Mouse (Mus musculus): Measurements from ENCODE around the gene En2.

Gene En2

DNA sequence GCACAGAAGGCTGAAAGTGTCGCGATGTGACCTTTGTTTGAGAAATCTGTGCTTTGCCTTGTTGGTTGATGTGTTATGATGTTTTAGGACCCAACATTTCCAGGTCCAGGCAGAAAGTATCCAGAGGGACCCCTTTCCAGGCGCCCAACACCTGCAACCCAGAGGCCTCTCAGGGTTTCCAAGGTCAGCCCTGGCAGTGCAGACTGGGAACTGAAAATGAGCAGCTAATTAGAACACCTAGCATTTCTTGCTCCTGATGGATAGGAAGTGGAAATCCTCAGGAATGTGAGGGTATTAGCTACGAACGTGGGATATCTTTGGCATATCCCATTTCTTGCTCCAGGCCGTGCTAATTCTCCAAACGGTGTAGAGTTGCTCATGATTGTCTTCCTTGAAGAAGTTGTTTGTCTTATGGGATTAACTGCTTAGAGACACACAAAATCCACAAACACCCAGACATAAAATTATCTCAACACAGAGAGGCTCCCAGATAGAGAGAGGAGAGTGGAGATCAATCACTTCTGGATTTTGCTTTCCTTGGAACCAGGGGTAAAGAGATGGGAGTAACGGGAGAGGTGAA lies 5.5 kb upstream of the En2 start:
- no peak for DNase-seq (ENCODE audit: low spot score in 2 of 2)

GRCm38 (mm10) chr5:28161383-28161937 lies 4.0 kb upstream of the En2 start:
- DNase-seq (ENCODE audit: low spot score in 2 of 2): no peak

- no peak for DNase-seq (ENCODE audit: low spot score in 2 of 2)
Measured at GRCm38 (mm10) chr5:28161938-28162402, 3.5 kb upstream of the En2 start.

DNA sequence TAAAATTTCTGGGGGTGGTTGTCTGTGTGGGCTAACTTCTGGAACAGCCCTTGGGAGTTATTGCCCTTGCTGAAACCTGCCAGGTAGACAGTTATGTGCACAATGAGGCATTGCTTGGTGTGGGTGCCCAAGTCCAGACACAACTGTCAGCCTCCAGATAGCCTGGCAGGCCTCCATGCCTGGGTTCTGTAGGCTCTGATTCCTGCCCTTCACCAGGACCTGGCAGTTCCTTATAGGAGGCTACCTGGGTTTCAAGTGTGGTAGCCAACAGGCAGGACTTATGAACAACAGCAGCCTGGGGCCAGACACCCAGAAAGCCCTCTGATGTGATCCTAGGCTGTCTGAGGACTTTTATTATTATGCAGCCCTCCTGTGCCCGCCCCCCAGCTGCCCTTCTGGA lies 1.6 kb upstream of the En2 start:
- DNase-seq (ENCODE audit: low spot score in 2 of 2): no peak

- DNase-seq (ENCODE audit: low spot score in 2 of 2): no peak
Measured at GRCm38 (mm10) chr5:28166256-28167231, 1.1 kb downstream of the En2 start.

DNA sequence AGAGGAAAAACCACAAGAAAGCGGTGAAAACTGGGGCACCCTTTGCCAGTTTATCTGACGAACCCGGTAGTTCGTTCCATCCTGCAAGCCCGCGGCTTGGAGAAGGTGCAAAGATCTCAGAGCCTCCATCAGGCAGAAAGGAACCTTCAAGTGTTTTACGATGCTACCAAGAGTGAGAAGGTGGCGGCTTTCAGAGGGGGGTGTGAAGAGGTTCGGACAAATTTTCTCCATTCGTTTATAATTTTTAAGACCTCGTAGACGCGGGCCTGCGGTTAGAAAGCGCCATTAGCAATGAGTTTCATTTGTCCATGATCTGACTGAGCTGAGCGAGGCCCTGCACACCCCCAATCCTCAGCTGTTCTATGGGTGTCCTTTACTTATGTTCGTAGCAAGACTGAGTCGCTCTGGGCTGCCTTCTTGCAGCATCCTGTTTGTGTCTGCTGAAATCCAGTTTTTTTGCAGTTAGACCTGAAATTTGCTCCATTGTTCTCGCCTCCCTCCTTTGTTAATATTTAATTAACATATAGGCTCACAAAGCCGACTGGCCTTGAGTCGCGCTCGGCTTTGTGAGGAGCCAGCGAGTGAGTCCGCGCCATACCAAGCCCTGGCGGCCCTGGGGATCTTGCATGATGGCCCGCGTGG lies 2.2 kb downstream of the En2 start:
- no peak for DNase-seq (ENCODE audit: low spot score in 2 of 2)

GRCm38 (mm10) chr5:28168253-28169165 lies 3.0 kb downstream of the En2 start:
- no peak for DNase-seq (ENCODE audit: low spot score in 2 of 2)

- DNase-seq (ENCODE audit: low spot score in 2 of 2): no peak
Measured at GRCm38 (mm10) chr5:28169166-28169801, 3.8 kb downstream of the En2 start.

DNA sequence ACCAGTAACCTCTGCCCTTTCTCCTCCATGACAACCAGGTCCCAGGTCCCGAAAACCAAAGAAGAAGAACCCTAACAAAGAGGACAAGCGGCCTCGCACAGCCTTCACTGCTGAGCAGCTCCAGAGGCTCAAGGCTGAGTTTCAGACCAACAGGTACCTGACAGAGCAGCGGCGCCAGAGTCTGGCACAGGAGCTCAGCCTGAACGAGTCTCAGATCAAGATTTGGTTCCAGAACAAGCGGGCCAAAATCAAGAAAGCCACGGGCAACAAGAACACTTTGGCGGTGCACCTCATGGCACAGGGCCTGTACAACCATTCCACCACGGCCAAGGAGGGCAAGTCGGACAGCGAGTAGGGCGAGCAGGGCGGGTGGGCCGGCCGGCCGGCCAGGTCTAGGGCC lies 4.6 kb downstream of the En2 start:
- DNase-seq (ENCODE audit: low spot score in 2 of 2): no peak

DNA sequence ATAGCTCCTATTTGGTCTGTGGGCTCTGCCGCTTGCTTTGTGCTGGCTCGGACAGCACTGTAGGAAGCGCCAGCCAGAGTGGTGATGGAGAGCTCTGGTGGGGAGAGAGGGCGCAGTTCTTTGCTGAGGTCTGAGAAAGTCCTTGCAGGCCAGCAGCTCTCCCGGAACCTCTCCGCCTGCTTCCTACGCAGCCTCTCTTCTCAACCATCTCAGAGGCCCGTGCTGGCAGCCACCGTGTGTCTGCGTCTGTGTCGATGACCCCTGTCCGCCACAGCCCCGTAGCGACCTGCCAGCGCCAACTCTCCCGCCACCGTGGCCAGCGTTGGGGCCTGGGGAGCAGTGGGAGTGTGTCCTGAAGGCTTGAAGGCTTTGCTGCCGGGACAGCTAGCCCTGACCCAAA lies 5.4 kb downstream of the En2 start:
- DNase-seq (ENCODE audit: low spot score in 2 of 2): no peak

GRCm38 (mm10) chr5:28171667-28172066 lies 6.2 kb downstream of the En2 start:
- DNase-seq (ENCODE audit: low spot score in 2 of 2): no peak

- DNase-seq (ENCODE audit: low spot score in 2 of 2): no peak
Measured at GRCm38 (mm10) chr5:28172261-28172920, 6.9 kb downstream of the En2 start.

DNA sequence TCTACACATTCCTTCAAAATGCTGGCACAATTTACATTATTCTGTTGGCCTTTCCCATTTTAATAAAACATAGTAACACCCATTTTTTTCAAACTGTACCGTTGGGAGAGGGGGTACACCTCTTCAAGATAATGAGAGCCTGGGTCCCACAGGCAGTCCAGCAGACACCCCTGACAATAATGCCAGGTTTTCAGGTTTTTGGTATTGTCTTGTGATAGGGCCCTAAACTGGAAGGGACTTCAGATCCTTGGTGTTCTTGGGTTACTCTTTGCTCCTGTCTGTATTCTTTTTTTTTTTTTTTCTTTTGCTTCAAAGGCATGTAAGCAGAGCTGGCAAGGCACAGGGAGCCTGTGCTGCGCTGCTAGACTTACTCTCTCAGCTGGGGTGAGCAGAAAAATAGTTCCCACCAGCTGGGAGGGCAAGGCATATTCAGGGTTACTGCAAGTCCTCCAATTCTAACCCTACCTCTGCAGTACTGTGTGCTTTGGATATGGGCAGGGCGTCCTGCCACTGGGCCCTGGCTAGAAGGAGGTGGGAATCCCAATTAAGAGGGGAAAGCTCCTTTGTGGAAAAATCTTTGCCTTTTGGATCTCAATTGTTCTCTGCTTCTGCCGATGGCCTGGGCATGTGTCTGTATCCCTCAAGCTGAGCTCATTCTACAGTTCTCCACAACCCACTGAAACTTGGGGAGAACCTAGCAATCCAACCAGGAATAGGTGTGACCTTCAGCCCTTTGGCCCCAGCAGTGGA lies 7.6 kb downstream of the En2 start:
- no peak for DNase-seq (ENCODE audit: low spot score in 2 of 2)

DNA sequence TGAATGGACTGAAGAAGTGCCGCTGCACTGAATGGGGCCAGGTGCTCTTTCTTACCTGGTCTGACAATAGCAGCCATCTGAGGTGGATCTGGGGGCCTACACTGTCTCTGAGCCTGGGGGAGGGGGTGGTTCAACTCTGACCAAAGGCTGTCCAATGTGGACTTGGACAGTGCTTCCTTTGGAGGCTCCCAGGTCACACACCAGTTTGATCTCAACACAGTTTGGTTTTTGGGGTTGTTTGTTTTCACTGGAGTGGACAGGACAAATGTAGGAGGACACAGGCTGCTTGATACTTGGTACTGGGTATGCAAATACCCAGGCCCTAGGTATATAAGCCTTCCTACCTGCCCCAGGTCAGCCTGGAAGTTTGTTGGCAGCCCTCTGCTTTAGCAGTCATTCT lies 8.2 kb downstream of the En2 start:
- no peak for DNase-seq (ENCODE audit: low spot score in 2 of 2)

DNA sequence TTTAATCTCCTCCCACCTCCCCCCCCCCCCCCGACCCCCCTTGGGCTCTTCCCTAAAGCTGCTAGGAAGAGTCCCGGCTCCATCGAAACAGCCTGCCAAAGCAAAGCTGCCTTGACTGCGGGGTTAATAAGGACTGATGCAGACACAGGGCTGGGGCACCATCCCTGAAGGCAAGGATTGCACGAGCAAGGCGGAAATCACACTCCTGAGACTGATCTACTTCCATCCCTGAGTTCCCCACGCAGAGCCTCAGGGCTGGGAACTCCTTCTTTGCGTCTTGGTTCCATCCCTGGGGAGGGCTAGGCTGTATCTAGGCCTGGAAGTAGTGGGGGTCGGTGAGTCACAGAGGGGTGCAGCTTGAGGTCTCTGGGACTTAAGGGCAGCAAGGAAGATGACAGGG lies 8.6 kb downstream of the En2 start:
- no peak for DNase-seq (ENCODE audit: low spot score in 2 of 2)

GRCm38 (mm10) chr5:28174876-28175569 lies 9.5 kb downstream of the En2 start:
- no peak for DNase-seq (ENCODE audit: low spot score in 2 of 2)

DNA sequence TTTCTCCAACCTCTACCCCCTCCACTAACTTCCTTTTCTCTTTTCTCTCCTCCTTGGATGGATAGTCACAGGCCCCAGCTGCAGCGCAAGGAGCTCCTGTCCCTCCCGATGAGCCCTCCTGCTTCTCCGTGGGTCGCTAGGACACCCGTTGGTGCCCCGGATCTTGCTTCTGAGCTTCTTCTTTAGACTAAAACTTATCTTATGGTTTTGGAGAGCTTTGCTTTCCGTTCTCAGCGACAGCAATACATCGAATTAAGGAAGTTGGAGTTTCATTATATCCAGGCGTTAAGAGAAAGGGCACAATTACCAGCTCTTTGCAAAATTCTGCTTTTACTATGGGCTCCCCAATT lies 10.1 kb downstream of the En2 start:
- no peak for DNase-seq (ENCODE audit: low spot score in 2 of 2)

DNA sequence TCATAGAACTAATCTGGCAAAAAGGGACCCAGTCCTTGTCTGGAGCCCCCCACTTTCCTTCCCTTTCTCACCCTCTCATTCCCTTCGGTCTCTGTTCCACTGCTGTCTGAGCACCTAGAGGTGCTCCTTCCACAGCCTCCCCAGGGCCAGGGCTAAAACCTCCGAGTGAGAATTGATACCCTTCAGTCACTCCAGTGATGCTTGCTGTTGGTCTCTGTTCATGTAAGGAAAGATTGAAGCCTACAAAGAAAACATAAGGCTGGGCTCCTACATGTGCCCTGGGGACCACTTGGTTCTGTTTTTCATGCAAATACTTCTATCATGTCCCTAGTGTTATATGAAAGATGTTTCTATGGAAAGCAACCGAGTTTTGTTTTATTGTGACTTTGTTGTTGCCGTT lies 10.5 kb downstream of the En2 start:
- DNase-seq (ENCODE audit: low spot score in 2 of 2): no peak

GRCm38 (mm10) chr5:28176585-28176984 lies 11.1 kb downstream of the En2 start:
- DNase-seq (ENCODE audit: low spot score in 2 of 2): no peak

All from natural killer cell, adult 2 months (primary cell).